Mouse (Mus musculus) stomach, embryonic 15.5 days (tissue): ENCODE data around the gene Arid2. TPM values are rescaled to one million over a fixed set of nuclear protein-coding genes. Genes with fewer than 3 reads are reported as not detected.
A peak's percentile ranks its signal among the peaks of the same experiment; 100 is the strongest.
"Not testable (repeated sequence)": the region's sequence is repeated elsewhere in the genome, so short reads cannot be mapped to it uniquely, and the experiment has no call there.

ENCODE experiments used
- ATAC-seq: fragments of 200-750 bp; cut with Nextera tagmentation; 2 replicates; pipeline ENCODE4 v1.8.0; 2017; ENCODE audit warnings: low read depth, moderate number of reproducible peaks, moderate TSS enrichment; ENCODE audit not compliant: insufficient read depth, low FRiP score
- H3K27ac ChIP-seq: fragments of 300-500 bp; sonication (generic); 2 replicates; pipeline ENCODE4 v1.5.1; 2015; ENCODE audit warnings: mild to moderate bottlenecking, inconsistent platforms
- H3K27me3 ChIP-seq: fragments of 300-500 bp; sonication (generic); replicated peaks from 2 replicates; pipeline ENCODE4 v1.6.1; 2015; ENCODE audit warnings: inconsistent platforms
- H3K36me3 ChIP-seq: fragments of 300-500 bp; sonication (generic); 2 replicates; pipeline ENCODE4 v1.6.1; 2015; ENCODE audit warnings: inconsistent platforms
- H3K4me1 ChIP-seq: fragments of 300-500 bp; sonication (generic); 2 replicates; pipeline ENCODE4 v1.6.1; 2015; ENCODE audit warnings: inconsistent platforms
- H3K4me2 ChIP-seq: fragments of 300-500 bp; sonication (generic); 2 replicates; pipeline ENCODE4 v1.6.1; 2015; ENCODE audit warnings: mild to moderate bottlenecking, inconsistent platforms
- H3K4me3 ChIP-seq: fragments of 300-500 bp; sonication (generic); replicated peaks from 2 replicates; pipeline ENCODE4 v1.5.1; 2015; ENCODE audit warnings: inconsistent platforms
- H3K9ac ChIP-seq: fragments of 300-500 bp; sonication (generic); 2 replicates; pipeline ENCODE4 v1.6.1; 2015; ENCODE audit warnings: inconsistent platforms
- H3K9me3 ChIP-seq: fragments of 300-500 bp; sonication (generic); 2 replicates; pipeline ENCODE4 v1.6.1; 2016; ENCODE audit warnings: inconsistent platforms
- WGBS: fragments of 180-500 bp; shearing (Covaris S2); methylation state at CpG from one replicate; pipeline ENCODE4 v1.1.7; 2015; 5-methylcytosine and 5-hydroxymethylcytosine counted together
- polyA plus RNA-seq: library from polyadenylated mRNA; unstranded; fragments of >200 nt; fragmentation: Nextera tagmentation; extraction: Ambion mirVana; gene quantifications from 2 replicates; pipeline ENCODE4 v1.2.1, GENCODE M21; 2015

Gene Arid2
- polyA plus RNA-seq, 1 experiment from 2014 or later: 18.4 TPM

DNA sequence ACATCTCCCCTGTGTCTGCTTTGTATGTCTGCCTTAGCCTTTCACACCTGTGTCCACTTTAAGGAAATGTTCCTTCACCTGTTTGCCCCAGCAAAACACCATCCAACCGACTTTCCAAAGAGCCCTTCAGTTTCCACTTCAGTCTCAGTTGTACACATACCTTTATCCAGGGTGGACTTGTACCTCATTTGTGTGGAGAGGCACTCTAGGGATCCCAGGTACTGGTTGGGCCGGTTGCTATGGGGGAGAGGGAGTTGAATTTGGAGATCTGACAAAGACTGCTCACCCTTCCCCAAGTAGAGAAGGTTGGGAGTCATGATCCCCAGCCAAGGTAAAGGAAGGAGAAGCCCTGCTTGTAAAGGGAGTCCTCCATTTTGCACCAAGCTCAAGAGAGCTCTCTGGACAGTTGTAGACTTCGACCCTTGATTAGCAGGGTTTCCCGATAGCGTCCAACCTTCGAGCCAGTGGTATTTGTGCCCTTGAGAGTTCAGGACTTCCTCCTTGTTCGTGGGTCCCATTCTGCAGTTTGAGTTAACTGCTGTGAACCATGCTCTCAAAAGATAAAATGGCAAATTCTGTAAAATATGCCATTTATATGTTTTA, 38.5 kb downstream of the Arid2 start:
- Histone ChIP-seq H3K36me3 (0 out of 2 replicates have a peak, but pooled peaks cover 3% of the 10 kb centered on the region), H3K9ac (no peak overlapping the region), H3K27ac (no peak overlapping the region), H3K27me3 (no peaks in the 10 kb centered on the region), H3K9me3 (no peaks in the 10 kb centered on the region), H3K4me3 (no peak overlapping the region), H3K4me1 (no peaks in the 10 kb centered on the region), H3K4me2 (no peak overlapping the region)
- ATAC-seq: no peak
- 87% methylated on average over 7 of the region's 7 CpGs for WGBS

DNA sequence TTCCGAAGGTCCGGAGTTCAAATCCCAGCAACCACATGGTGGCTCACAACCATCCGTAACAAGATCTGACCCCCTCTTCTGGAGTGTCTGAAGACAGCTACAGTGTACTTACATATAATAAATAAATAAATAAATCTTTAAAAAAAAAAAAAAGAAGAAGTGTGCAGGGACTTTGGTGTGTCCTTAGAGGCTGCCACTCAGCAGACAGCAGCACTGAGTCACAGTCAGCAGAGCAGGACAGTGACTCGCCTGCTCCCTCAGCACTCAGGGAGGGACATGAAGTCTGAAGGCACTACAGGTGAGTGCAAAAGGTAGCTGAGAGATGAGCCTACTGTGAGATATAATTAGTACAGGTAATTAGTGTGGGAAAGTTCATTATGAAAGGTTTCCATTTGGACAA, 41.4 kb downstream of the Arid2 start:
- not testable (repeated sequence) for H3K27ac ChIP-seq, H3K27me3 ChIP-seq, H3K4me2 ChIP-seq, H3K4me3 ChIP-seq, H3K36me3 ChIP-seq, ATAC-seq, H3K4me1 ChIP-seq, H3K9ac ChIP-seq, H3K9me3 ChIP-seq
- WGBS: 83% methylated on average over 4 of the region's 4 CpGs

- H3K4me1 ChIP-seq: no peaks in the 10 kb centered on the region
- ATAC-seq: no peak
Observed at GRCm38 (mm10) chr15:96330536-96330935, 43.2 kb downstream of the Arid2 start.

DNA sequence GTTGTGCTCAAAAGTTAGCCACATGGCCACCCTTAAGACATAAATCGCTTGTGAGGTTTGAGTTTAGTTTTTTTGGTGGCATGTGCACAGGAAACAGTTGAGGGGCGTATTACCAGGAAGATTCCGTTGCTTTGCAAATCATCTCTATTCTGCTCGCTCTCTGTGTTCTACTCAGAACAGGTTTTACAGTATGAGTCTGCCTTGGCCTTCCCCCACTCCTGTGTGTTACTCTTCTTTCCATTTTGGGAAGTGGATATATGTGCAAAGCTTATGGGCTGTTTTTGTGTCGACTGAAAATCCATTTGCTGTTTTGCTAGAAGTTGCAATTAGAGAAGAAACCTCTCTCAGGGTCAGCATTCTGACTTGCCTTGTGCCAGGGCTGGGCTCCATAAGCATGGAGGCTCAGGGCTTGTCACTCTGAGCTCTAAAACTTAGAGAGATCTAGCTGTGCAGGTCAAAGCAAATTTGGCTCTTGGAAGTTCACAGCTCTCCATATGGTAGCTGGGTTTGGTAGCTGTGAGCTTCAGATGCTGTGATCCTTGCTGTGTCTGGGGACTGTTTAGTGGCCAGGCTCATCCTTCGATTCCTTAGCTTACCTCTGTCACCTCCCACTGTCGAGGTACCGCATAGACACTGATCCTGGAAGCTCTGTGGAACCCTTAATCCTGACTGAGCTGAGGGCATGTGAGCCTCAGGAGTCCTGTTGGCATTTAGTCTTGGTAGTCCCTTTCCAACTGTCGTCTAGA, 45.3 kb downstream of the Arid2 start:
- WGBS: 83% methylated on average over 9 of the region's 9 CpGs
- no peak overlapping the region for H3K27ac ChIP-seq
- H3K36me3 ChIP-seq: no peaks in the 10 kb centered on the region
- no peak overlapping the region for H3K9ac ChIP-seq
- H3K9me3 ChIP-seq: no peaks in the 10 kb centered on the region
- no peak overlapping the region for H3K4me3 ChIP-seq
- no peaks in the 10 kb centered on the region for H3K4me1 ChIP-seq
- ATAC-seq: no peak
- H3K27me3 ChIP-seq: no peaks in the 10 kb centered on the region
- H3K4me2 ChIP-seq: no peak overlapping the region

More at GRCm38 (mm10) chr15:96330536-96330935, 43.2 kb downstream of the Arid2 start:
- H3K9ac ChIP-seq: no peak overlapping the region
- H3K27me3 ChIP-seq: no peaks in the 10 kb centered on the region
- H3K4me3 ChIP-seq: no peak overlapping the region
- no peaks in the 10 kb centered on the region for H3K9me3 ChIP-seq
- H3K36me3 ChIP-seq: 0 out of 2 replicates have a peak, but pooled peaks cover under 1% of the 10 kb centered on the region
- no peak overlapping the region for H3K27ac ChIP-seq
- no peak overlapping the region for H3K4me2 ChIP-seq
- WGBS: 71% methylated on average over 3 of the region's 3 CpGs

DNA sequence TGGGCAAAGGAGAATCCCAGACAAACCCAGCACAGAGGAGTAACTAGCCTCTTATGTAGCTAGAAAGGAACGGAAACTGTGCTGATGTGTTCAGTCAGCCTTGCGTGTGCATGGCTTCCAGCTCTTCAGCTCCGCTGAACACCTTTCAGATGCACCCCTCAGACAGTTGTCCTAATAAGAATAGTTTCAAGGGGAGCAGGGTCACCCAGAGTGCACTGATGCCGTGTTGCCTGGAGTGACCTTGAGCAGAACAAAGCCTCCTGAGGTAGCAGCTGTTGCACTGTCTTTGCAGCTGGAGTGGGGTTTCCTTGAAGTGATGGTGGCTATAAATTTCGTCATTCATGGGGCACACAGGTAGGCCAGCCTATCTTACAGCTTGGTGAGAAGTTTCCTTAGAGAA, 46.0 kb downstream of the Arid2 start:
- Histone ChIP-seq H3K4me2 (no peak overlapping the region), H3K9ac (no peak overlapping the region), H3K27me3 (no peaks in the 10 kb centered on the region), H3K9me3 (no peaks in the 10 kb centered on the region), H3K27ac (no peak overlapping the region), H3K4me1 (no peaks in the 10 kb centered on the region), H3K36me3 (no peaks in the 10 kb centered on the region), H3K4me3 (no peak overlapping the region)
- WGBS: 81% methylated on average over 5 of the region's 5 CpGs
- ATAC-seq: no peak

- Histone ChIP-seq H3K4me1 (0 out of 2 replicates have a peak, but pooled peaks cover 7% of the 10 kb centered on the region), H3K27me3 (no peaks in the 10 kb centered on the region), H3K9ac (no peak overlapping the region), H3K4me3 (no peak overlapping the region), H3K9me3 (no peaks in the 10 kb centered on the region), H3K4me2 (no peak overlapping the region), H3K36me3 (no peaks in the 10 kb centered on the region), H3K27ac (no peak overlapping the region)
- no peak for ATAC-seq
- 76% methylated on average over 2 of the region's 2 CpGs for WGBS
Observed at GRCm38 (mm10) chr15:96340924-96341323, 53.6 kb downstream of the Arid2 start.

DNA sequence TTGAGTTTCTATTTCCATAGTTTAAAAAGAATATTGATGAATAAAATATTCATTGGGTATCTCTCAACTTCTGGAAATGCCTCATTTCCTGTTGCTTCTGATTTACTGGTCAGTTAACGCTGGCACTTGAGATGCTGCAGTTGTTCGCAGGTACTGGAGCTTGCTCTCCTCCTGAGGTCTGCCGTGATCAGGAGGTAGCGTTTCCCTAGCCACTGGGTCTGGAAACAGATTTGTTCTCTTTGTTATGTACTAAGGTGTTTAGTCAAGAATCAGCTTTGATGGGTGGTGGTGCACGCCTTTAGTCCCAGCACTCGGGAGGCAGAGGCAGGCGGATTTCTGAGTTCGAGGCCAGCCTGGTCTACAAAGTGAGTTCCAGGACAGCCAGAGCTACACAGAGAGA, 54.8 kb downstream of the Arid2 start:
- Histone ChIP-seq H3K36me3 (no peaks in the 10 kb centered on the region), H3K4me2 (no peak overlapping the region), H3K9me3 (no peaks in the 10 kb centered on the region), H3K9ac (no peak overlapping the region), H3K4me1 (0 out of 2 replicates have a peak, but pooled peaks cover 10% of the 10 kb centered on the region), H3K4me3 (no peak overlapping the region), H3K27ac (no peak overlapping the region), H3K27me3 (no peaks in the 10 kb centered on the region)
- ATAC-seq: no peak
- WGBS: 93% methylated on average over 8 of the region's 8 CpGs

DNA sequence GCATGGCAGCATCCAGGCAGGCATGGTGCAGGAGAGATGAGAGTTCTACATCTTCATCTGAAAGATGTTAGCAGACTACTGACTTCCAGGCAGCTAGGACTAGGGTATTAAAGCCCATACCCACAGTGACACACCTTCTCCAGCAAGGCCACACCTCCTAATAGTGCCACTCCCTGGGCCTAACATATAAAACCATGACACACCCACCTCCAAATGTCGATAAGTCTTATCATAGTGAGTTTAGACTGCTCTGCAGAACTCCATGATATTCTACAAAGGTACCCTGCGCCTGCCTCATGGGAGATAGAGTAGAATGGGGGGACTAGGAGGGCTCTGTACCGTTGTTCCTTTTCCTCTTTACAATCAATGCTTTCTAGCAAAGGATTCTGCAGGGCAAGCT, 55.6 kb downstream of the Arid2 start:
- ATAC-seq: peak; percentile 85
- no peaks in the 10 kb centered on the region for H3K36me3 ChIP-seq
- H3K27ac ChIP-seq: no peak overlapping the region
- no peaks in the 10 kb centered on the region for H3K9me3 ChIP-seq
- no peak overlapping the region for H3K4me2 ChIP-seq
- H3K9ac ChIP-seq: no peak overlapping the region
- no peak overlapping the region for H3K4me3 ChIP-seq
- H3K27me3 ChIP-seq: no peaks in the 10 kb centered on the region
- 0 out of 2 replicates have a peak, but pooled peaks cover 10% of the 10 kb centered on the region for H3K4me1 ChIP-seq
- WGBS: 68% methylated on average over 3 of the region's 3 CpGs

DNA sequence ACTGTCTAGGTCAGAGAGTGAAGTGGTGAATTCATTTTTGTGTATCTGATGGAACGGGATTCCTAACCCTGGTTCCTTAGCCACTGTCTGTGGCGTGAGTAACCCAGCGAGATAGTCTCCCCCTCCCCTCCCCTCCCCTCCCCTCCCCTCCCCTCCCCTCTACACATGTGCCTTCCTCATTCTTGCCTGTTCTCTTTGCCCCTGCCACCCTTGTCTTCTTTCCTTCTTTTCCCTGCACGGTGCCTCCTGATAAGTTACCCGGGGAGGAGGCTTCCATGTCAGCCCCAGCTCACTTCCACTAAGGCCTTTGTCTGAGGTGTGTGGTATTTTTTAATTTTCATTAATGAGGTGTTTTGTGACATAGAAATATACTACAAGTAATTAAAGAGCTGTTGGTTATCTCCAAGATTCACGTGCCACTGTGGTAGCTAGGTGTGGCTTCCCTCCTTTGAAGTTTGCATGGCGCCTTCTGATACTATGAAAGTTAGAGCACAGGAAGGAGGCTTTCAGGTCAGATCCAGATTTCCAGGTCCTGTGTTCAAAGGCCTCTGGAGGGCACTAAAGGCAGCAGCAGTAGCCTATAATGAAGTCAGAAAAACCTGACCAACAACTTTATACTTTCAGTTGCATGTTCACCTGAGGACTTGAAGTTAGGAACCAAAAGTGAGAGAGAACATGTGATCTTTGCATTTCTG, 57.4 kb downstream of the Arid2 start:
- Histone ChIP-seq H3K9me3 (no peaks in the 10 kb centered on the region), H3K9ac (no peak overlapping the region), H3K27me3 (no peaks in the 10 kb centered on the region), H3K36me3 (no peaks in the 10 kb centered on the region), H3K27ac (peak overlapping the region; percentile 44; the same call in 1 of the 2 replicates), H3K4me3 (no peak overlapping the region), H3K4me2 (no peak overlapping the region), H3K4me1 (0 out of 2 replicates have a peak, but pooled peaks cover 10% of the 10 kb centered on the region)
- peak; percentile 40; the same call in 1 of the 2 replicates for ATAC-seq
- 49% methylated on average over 6 of the region's 7 CpGs for WGBS

- H3K9me3 ChIP-seq: no peaks in the 10 kb centered on the region
- 70% methylated on average over 6 of the region's 6 CpGs for WGBS
- H3K27me3 ChIP-seq: no peaks in the 10 kb centered on the region
- H3K4me2 ChIP-seq: no peak overlapping the region
- peak overlapping the region; percentile 44; the same call in 1 of the 2 replicates for H3K27ac ChIP-seq
- 0 out of 2 replicates have a peak, but pooled peaks cover 2% of the 10 kb centered on the region for H3K36me3 ChIP-seq
- H3K4me1 ChIP-seq: 0 out of 2 replicates have a peak, but pooled peaks cover 10% of the 10 kb centered on the region
- no peak for ATAC-seq
- H3K4me3 ChIP-seq: no peak overlapping the region
- no peak overlapping the region for H3K9ac ChIP-seq
Observed at GRCm38 (mm10) chr15:96345312-96345849, 58.1 kb downstream of the Arid2 start.

GRCm38 (mm10) chr15:96351432-96351831, 64.1 kb downstream of the Arid2 start:
- no peaks in the 10 kb centered on the region for H3K9me3 ChIP-seq
- no peak overlapping the region for H3K9ac ChIP-seq
- H3K27ac ChIP-seq: no peak overlapping the region
- H3K27me3 ChIP-seq: no peaks in the 10 kb centered on the region
- no peaks in the 10 kb centered on the region for H3K4me1 ChIP-seq
- H3K4me2 ChIP-seq: no peak overlapping the region
- no peak for ATAC-seq
- no peak overlapping the region for H3K4me3 ChIP-seq
- 74% methylated on average over 9 of the region's 9 CpGs for WGBS
- peaks cover 31% of the 10 kb centered on the region for H3K36me3 ChIP-seq

DNA sequence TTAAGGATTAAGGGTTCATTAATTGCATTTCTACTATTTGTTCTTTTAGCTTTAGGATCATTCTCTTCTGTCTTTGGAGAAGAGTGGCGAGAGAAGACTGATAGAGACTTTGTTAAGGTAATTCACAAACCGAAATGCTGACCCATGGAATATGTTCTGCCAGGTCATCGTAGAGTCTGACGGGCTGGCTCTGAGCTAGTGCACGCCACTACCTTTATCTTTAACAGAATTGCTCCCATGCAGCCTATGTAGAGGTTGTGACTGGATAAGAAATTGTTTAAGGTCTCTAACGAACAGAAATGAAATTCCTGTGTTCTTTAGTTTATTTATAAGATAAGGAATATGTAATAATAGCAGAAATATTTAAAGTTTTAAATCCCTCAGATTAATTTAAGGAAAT, 71.6 kb downstream of the Arid2 start:
- Histone ChIP-seq H3K27me3 (no peaks in the 10 kb centered on the region), H3K9me3 (no peaks in the 10 kb centered on the region), H3K4me2 (no peak overlapping the region), H3K9ac (no peak overlapping the region), H3K4me1 (no peaks in the 10 kb centered on the region), H3K4me3 (no peak overlapping the region), H3K36me3 (peaks cover 39% of the 10 kb centered on the region), H3K27ac (no peak overlapping the region)
- no peak for ATAC-seq
- 88% methylated on average over 6 of the region's 6 CpGs for WGBS
